Mouse (Mus musculus) telencephalon, adult 2 months (tissue): ENCODE results near the gene Slu7.

Source experiments
- DNase-seq: peaks from one replicate; pipeline ENCODE4 v3.0.0-alpha.2; 2011; ENCODE audit warnings: low read depth, low spot score

The Slu7 gene

DNA sequence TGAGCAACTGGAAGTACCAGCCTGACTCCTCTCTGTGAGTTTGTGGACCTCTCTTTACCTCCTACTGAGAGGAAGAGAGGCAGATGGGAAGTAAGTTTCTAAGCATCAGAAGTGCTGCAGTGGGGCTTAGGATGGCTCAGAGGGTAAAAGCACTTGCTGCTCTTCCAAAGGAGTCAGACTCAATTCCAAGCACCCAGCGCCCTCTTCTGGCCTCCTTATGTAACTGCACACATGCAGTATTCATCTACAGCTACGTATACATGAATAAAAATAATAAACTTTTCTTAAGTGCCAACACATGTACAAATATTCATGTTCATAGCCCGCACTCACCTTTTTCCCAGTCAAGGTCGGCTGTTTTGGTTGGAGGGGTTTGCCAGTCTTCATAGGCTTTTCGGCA is 9.2 kb upstream of the Slu7 start:
- no peak for DNase-seq

DNA sequence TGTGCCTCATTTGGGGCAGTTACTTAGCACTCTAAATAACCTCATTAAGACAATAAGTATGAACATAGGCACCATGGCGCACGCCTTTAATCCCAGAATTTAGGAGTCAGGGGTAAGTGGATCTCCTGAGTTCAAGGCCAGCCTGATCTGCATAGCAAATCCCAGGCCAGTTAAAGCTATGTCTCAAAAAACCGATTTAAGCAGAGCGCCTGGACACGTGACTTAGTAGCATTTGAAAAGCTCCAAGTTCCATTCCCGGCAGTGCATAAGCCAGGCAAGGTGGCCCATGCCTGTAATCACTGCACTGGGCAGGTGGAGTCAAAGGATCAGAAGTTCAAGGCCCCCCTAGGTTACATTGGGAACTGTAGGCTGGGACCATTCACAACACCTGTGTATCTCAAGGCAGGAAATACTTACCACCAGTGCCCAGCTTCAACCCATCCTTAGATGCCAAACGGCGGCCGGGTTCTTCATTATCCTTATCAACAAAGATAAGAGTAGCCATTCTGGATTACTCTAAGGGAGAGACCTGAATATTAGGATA is 8.3 kb upstream of the Slu7 start:
- no peak for DNase-seq

DNA sequence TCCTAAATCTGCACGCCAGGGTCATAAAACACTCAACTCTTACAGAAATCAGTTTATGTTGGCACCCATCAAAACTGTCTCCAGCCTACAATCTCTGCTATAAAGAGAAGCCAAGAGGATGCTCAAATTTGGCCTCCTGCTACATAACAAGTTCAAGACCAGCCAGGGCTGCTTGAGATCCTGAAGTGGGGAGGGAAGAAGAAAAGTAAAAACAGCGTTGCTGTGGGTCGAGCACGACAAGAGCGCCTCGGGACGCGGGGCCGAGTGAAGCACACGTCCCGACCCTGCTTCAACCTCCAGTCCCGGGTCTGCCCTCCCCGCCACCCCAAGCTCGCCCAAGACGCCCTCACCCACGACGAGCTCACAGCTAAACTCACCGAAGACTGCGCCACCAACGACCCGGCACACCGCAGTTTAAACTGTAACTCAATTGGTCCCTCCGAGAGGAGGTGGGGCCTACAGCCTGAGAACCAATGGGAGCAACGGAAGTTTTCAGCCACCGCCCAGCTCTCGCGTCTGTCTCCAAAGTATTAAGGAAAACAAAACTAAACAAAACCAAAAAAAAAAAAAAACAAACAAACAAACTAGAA is 7.6 kb upstream of the Slu7 start, which contains the start of gene Pttg1:
Gene Pttg1, minus strand, starts transcription at position 428 of the 590 bp plus-strand sequence.
- peak; percentile 73 for DNase-seq

DNA sequence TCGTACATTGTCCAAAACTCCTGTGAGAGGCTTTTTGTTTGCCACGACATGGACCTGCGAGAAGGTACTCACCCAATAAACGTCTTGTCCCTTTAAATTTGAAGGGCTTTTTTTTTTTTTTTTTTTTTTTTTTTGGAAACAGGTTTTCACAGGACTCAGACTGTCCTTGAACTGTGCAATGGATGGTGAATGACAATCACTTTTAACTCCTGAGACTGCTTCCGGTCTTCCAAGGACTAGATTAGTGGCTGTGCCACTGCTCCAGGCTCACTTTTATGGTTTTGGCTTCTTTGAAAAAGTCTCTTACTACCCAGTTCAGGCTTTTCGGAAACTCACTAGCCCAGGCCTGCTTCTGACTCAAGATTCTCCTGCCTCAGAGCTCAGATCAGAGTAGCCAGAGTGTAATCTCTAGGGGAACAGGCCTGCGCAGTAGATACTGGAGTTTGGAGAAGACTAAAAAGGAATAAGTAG is 7.1 kb upstream of the Slu7 start:
- no peak for DNase-seq

DNA sequence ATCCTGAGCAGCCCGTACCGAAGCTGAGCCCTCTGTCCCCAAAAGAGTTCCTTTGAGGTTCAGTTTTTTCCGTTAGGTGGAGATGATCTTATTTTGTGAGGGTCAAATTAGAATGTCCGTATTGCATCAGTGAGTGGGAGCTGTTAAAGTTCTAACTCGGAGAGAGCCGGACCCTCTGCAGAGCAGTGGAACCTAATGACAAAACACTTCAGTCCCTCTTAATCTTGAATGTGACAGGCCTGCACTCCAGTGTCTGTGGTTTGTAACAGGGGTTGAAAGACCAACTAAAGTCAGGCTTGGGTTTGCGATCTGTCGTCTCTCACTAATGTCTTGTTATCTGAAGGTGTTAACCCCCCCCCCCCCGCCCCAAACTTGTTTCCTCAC is 472 bp downstream of the Slu7 start:
- no peak for DNase-seq

GRCm38 (mm10) chr11:43441121-43441520 is 7.6 kb downstream of the Slu7 start:
- DNase-seq, result no peak

- DNase-seq, result no peak
Observed at GRCm38 (mm10) chr11:43443183-43443582, 9.6 kb downstream of the Slu7 start.

GRCm38 (mm10) chr11:43449916-43450315 is 16.4 kb downstream of the Slu7 start:
- no peak for DNase-seq

DNA sequence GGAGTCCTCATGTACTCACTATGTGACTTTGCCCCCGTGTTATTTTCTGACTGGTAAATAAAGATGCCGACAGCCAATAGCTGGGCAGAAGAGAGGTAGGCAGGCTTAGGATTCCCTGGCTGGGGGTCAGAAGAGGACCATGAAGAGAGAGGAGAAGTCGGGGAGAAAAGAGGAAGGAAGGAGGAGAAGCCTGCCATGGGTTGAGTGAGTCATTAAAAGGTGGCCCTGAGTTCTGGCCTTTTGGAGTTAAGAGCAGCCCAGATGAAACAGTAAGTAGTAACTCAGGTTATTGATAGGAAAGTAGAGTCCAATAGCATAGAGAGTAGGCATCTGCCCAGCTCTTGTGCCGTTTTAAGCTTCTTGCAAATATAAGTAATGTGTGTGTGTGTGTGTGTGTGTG is 17.8 kb downstream of the Slu7 start:
- DNase-seq, result no peak

DNA sequence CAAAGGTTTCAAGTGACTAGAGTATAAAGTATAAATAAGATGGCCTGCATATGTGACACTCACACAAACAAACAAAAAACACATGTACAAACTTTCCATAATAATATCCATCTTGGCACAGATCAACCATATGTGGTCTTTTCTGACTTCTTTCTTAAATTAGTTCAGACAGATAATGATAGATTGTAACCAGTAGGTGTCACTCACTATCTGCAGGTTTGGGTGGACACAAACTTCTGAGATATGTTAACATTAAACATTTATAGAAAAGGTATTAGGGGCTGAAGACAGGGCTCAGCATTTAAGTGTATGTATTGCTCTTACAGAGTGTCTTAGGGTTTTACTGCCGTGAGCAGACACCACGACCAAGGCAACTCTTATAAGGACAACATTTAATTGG is 18.7 kb downstream of the Slu7 start:
- no peak for DNase-seq

- DNase-seq, result no peak
Observed at GRCm38 (mm10) chr11:43463204-43463603, 29.7 kb downstream of the Slu7 start.

GRCm38 (mm10) chr11:43470118-43470517 is 36.6 kb downstream of the Slu7 start:
- no peak for DNase-seq

DNA sequence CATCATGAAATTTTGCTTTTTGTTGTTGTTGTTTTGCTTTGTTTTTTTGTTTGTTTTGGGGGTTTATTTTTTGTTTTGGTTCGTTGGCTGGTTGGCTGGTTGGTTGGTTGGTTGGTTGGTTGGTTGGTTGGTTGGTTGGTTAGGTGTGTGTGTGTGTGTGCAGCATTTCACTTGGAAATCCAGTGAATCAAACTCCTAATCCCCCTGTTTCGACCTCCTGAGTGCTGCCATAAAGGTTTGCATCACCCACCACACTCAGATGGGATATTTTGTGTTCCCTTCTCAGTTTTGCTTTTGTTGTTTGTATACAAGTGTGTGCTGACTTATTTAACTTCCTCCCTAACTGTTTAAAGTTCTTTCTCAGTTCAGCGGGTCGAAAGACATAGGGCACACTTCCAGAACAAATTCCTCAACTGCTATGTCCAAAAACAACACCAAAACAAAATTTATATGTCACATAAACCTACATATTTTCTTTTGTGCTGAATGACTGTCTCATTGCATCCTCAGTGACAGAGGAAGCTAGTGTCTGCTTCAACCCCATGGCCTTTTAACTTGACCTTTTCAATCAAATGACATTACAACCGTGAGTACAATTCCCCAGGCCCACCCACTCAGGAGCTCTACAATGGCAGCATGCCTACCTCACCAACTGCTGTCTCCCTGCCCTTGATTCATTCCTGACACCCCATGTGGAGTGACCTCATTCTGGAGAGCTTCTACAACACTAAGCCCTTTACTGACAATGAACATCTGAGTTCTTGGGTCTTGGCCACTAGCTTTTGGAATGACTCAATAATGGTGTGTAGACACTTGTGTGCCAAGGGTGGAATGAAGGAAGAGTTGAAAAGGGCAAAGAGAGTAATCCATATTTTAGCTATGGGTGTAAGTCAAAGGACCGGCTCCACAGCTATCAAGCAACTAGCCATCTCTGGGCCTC is 37.6 kb downstream of the Slu7 start:
- DNase-seq, result no peak

- no peak for DNase-seq
Observed at GRCm38 (mm10) chr11:43473115-43473514, 39.6 kb downstream of the Slu7 start.

GRCm38 (mm10) chr11:43473635-43474224 is 40.2 kb downstream of the Slu7 start:
- DNase-seq, result no peak

- no peak for DNase-seq
Observed at GRCm38 (mm10) chr11:43474225-43474774, 40.8 kb downstream of the Slu7 start, which contains the start of gene C1qtnf2. C1qtnf2 (plus strand) TSS chr11:43474276.

DNA sequence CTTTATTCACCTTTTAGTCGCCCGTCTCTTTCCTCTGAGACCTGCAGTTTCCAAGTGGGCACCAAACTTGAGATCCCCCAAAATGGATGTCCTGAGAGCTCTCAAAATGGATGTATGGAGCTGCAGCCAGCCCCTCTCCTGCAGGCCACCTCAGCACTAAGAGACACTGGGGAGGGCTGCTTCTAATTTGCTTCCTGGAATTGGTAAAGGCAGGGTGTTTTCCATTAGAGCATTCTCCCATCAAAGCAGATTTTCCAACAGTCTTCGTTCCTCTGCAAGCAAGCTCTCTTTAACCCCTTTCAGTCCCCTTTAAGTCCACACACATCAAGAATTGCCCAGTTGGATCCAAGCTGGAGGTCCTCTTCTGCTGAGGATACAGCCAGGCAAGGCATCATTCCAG is 45.8 kb downstream of the Slu7 start:
- DNase-seq, result no peak

GRCm38 (mm10) chr11:43480561-43480960 is 47.0 kb downstream of the Slu7 start:
- DNase-seq, result no peak

- DNase-seq, result no peak
Observed at GRCm38 (mm10) chr11:43481672-43482522, 48.4 kb downstream of the Slu7 start.

GRCm38 (mm10) chr11:43483122-43483792 is 49.7 kb downstream of the Slu7 start:
- no peak for DNase-seq
